Mouse (Mus musculus): ENCODE measurements at regions not wholly inside any gene's neighbourhood (a gene's known extent, or its start where the extent isn't known, plus 50 kb on each side); places are given as distances from the start of the nearest gene placed in this dataset.

GRCm38 (mm10) chr13:71262575-71263295 is 421.1 kb upstream of the Adamts16 start:
- Histone ChIP-seq H3K27me3 (ENCODE audit: control insufficient read depth, insufficient read depth, low read length) (no peaks in the 10 kb centered on the region), H3K27ac (ENCODE audit: insufficient read depth, low read length) (no peak overlapping the region), H3K4me1 (ENCODE audit: control insufficient read depth, insufficient read depth, insufficient read length) (no peaks in the 10 kb centered on the region), H3K4me3 (ENCODE audit: extremely low read depth, insufficient read depth, insufficient read length) (no peak overlapping the region), H3K36me3 (ENCODE audit: control insufficient read depth, insufficient read depth, low read length) (no peaks in the 10 kb centered on the region)
- TF ChIP-seq CTCF (IDR thresholded peaks at IDR 0.05; ENCODE audit: extremely low read depth, insufficient read depth, insufficient read length, insufficient replicate concordance) (no peak), POLR2A (IDR thresholded peaks at IDR 0.05; ENCODE audit: low read depth, low read length) (no peak)
- no peak for DNase-seq (ENCODE audit: low read depth in 1 of 2, low spot score in 2 of 2)
- 86% methylated on average over 10 of the region's 10 CpGs for WGBS

- 81% methylated on average over 2 of the region's 2 CpGs for WGBS
- no peak for TF ChIP-seq POLR2A (IDR thresholded peaks at IDR 0.05; ENCODE audit: low read depth, low read length)
- TF ChIP-seq CTCF (IDR thresholded peaks at IDR 0.05; ENCODE audit: extremely low read depth, insufficient read depth, insufficient read length, insufficient replicate concordance): no peak
These were observed 412.4 kb upstream of the Adamts16 start for GRCm38 (mm10) chr13:71254016-71254415.

GRCm38 (mm10) chr13:71248261-71249031 is 406.8 kb upstream of the Adamts16 start:
- TF ChIP-seq POLR2A (IDR thresholded peaks at IDR 0.05; ENCODE audit: low read depth, low read length) (no peak), CTCF (IDR thresholded peaks at IDR 0.05; ENCODE audit: extremely low read depth, insufficient read depth, insufficient read length, insufficient replicate concordance) (no peak)
- DNase-seq (ENCODE audit: low read depth in 1 of 2, low spot score in 2 of 2): no peak
- Histone ChIP-seq H3K36me3 (ENCODE audit: control insufficient read depth, insufficient read depth, low read length) (no peaks in the 10 kb centered on the region), H3K27me3 (ENCODE audit: control insufficient read depth, insufficient read depth, low read length) (no peaks in the 10 kb centered on the region), H3K27ac (ENCODE audit: insufficient read depth, low read length) (no peak overlapping the region), H3K4me3 (ENCODE audit: extremely low read depth, insufficient read depth, insufficient read length) (no peak overlapping the region), H3K4me1 (ENCODE audit: control insufficient read depth, insufficient read depth, insufficient read length) (no peaks in the 10 kb centered on the region)
- WGBS: 69% methylated on average over 8 of the region's 8 CpGs

More at GRCm38 (mm10) chr13:71254016-71254415, 412.4 kb upstream of the Adamts16 start:
- DNase-seq (ENCODE audit: low read depth in 1 of 2, low spot score in 2 of 2): no peak
- H3K4me3 ChIP-seq (ENCODE audit: extremely low read depth, insufficient read depth, insufficient read length): no peak overlapping the region
- no peaks in the 10 kb centered on the region for H3K27me3 ChIP-seq (ENCODE audit: control insufficient read depth, insufficient read depth, low read length)
- no peaks in the 10 kb centered on the region for H3K4me1 ChIP-seq (ENCODE audit: control insufficient read depth, insufficient read depth, insufficient read length)
- no peak overlapping the region for H3K27ac ChIP-seq (ENCODE audit: insufficient read depth, low read length)
- no peaks in the 10 kb centered on the region for H3K36me3 ChIP-seq (ENCODE audit: control insufficient read depth, insufficient read depth, low read length)

- no peak for DNase-seq (ENCODE audit: low read depth in 1 of 2, low spot score in 2 of 2)
- Histone ChIP-seq H3K4me1 (ENCODE audit: control insufficient read depth, insufficient read depth, insufficient read length) (no peaks in the 10 kb centered on the region), H3K36me3 (ENCODE audit: control insufficient read depth, insufficient read depth, low read length) (no peaks in the 10 kb centered on the region), H3K27me3 (ENCODE audit: control insufficient read depth, insufficient read depth, low read length) (no peaks in the 10 kb centered on the region), H3K4me3 (ENCODE audit: extremely low read depth, insufficient read depth, insufficient read length) (no peak overlapping the region), H3K27ac (ENCODE audit: insufficient read depth, low read length) (no peak overlapping the region)
- TF ChIP-seq CTCF (IDR thresholded peaks at IDR 0.05; ENCODE audit: extremely low read depth, insufficient read depth, insufficient read length, insufficient replicate concordance) (no peak), POLR2A (IDR thresholded peaks at IDR 0.05; ENCODE audit: low read depth, low read length) (no peak)
These were observed 405.6 kb upstream of the Adamts16 start for GRCm38 (mm10) chr13:71247241-71247640.

GRCm38 (mm10) chr13:71245326-71245725 is 403.7 kb upstream of the Adamts16 start:
- no peaks in the 10 kb centered on the region for H3K27me3 ChIP-seq (ENCODE audit: control insufficient read depth, insufficient read depth, low read length)
- 73% methylated on average over 4 of the region's 4 CpGs for whole genome bisulfite sequencing

GRCm38 (mm10) chr13:71239782-71240181 is 398.2 kb upstream of the Adamts16 start:
- TF ChIP-seq POLR2A (IDR thresholded peaks at IDR 0.05; ENCODE audit: low read depth, low read length) (no peak), CTCF (IDR thresholded peaks at IDR 0.05; ENCODE audit: extremely low read depth, insufficient read depth, insufficient read length, insufficient replicate concordance) (no peak)
- H3K4me3 ChIP-seq (ENCODE audit: extremely low read depth, insufficient read depth, insufficient read length): no peak overlapping the region
- no peaks in the 10 kb centered on the region for H3K36me3 ChIP-seq (ENCODE audit: control insufficient read depth, insufficient read depth, low read length)
- 78% methylated on average over 4 of the region's 4 CpGs for WGBS
- H3K27ac ChIP-seq (ENCODE audit: insufficient read depth, low read length): no peak overlapping the region
- no peaks in the 10 kb centered on the region for H3K27me3 ChIP-seq (ENCODE audit: control insufficient read depth, insufficient read depth, low read length)
- H3K4me1 ChIP-seq (ENCODE audit: control insufficient read depth, insufficient read depth, insufficient read length): no peaks in the 10 kb centered on the region
- no peak for DNase-seq (ENCODE audit: low read depth in 1 of 2, low spot score in 2 of 2)

More at GRCm38 (mm10) chr13:71245326-71245725, 403.7 kb upstream of the Adamts16 start:
- no peaks in the 10 kb centered on the region for H3K4me1 ChIP-seq (ENCODE audit: control insufficient read depth, insufficient read depth, insufficient read length)
- H3K27ac ChIP-seq (ENCODE audit: insufficient read depth, low read length): no peak overlapping the region
- no peak overlapping the region for H3K4me3 ChIP-seq (ENCODE audit: extremely low read depth, insufficient read depth, insufficient read length)
- DNase-seq (ENCODE audit: low read depth in 1 of 2, low spot score in 2 of 2): no peak
- H3K36me3 ChIP-seq (ENCODE audit: control insufficient read depth, insufficient read depth, low read length): no peaks in the 10 kb centered on the region
- TF ChIP-seq CTCF (IDR thresholded peaks at IDR 0.05; ENCODE audit: extremely low read depth, insufficient read depth, insufficient read length, insufficient replicate concordance) (no peak), POLR2A (IDR thresholded peaks at IDR 0.05; ENCODE audit: low read depth, low read length) (no peak)

- DNase-seq (ENCODE audit: low read depth in 1 of 2, low spot score in 2 of 2): no peak
- no peak for TF ChIP-seq POLR2A (IDR thresholded peaks at IDR 0.05; ENCODE audit: low read depth, low read length)
- no peaks in the 10 kb centered on the region for H3K36me3 ChIP-seq (ENCODE audit: control insufficient read depth, insufficient read depth, low read length)
- 80% methylated on average over 4 of the region's 4 CpGs for WGBS
- no peaks in the 10 kb centered on the region for H3K27me3 ChIP-seq (ENCODE audit: control insufficient read depth, insufficient read depth, low read length)
- no peak overlapping the region for H3K27ac ChIP-seq (ENCODE audit: insufficient read depth, low read length)
- H3K4me1 ChIP-seq (ENCODE audit: control insufficient read depth, insufficient read depth, insufficient read length): no peaks in the 10 kb centered on the region
- no peak overlapping the region for H3K4me3 ChIP-seq (ENCODE audit: extremely low read depth, insufficient read depth, insufficient read length)
These were observed 393.7 kb upstream of the Adamts16 start for GRCm38 (mm10) chr13:71235338-71235737.

All from spleen, adult 2 months (tissue).